Mouse (Mus musculus) G1E (cell line): ENCODE data around the gene Taar9.

ENCODE experiments used
- CTCF ChIP-seq: IDR thresholded peaks from 2 replicates; pipeline ENCODE4 v1.5.1; 2012; ENCODE audit warnings: low read depth, low read length, inconsistent platforms, mixed read lengths
- GATA1 ChIP-seq: IDR thresholded peaks from 2 replicates; pipeline ENCODE4 v1.6.1; 2012; ENCODE audit warnings: borderline replicate concordance, low read length, inconsistent platforms, mixed read lengths
- GATA2 ChIP-seq: IDR thresholded peaks from 2 replicates; pipeline ENCODE4 v1.6.1; 2012; ENCODE audit warnings: low read depth, low read length, inconsistent platforms, borderline replicate concordance
- TAL1 ChIP-seq: conservative IDR thresholded peaks from 2 replicates; pipeline ENCODE4 v1.6.1; 2012; ENCODE audit warnings: low read depth, low read length, inconsistent platforms, mixed read lengths

DNA sequence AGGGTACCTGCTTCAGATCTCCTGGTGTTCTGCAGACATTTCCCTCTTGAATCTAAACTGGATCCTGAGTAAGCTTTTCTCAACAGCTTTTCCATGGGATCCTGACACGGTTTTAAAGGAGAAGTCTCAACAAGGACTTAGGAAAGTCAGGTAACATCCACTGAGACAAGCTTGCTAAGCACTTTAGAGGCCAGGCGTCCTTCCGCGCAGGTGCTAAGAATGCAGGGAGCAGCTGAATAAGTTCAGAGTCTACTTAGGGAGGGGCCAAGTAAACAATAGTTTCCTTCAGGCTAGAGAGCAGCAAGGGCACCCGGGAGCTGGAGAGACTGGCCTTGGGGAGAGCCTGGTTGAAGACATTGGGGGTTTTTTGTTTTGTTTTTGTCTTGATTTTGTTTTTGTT lies 22.9 kb upstream of the Taar9 start:
- TF ChIP-seq CTCF (no peak), GATA1 (no peak), TAL1 (no peak), GATA2 (no peak)
